Mouse (Mus musculus): ENCODE data around the gene Dtd2.

Dtd2 gene

DNA sequence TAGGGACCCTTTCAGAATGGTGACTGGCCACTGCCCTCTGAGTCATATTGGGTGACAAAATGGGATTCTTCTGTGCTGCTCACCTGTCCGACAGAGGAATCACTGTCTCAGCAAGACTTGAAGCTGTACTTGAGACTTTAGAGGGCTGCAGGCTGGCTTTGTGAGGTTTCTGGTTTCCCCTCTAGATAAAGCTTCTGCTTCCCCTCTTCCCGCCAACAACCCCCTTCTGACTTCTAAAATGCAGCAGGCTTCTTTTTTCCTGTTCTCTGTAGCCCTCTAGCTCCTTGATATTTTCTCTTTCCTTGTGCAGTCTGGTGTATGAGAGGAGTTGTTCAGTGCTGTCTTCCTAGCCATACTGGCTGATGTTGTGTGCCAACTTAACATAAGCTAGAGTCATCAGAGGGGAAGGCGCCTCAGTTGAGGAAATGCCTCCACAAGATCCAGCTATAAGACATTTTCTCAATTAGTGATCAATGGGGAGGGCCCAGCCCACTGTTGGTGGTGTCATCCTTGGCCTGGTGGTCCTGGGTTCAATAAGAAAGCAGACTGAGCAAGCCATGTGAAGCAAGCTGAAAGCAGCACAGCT lies 21.0 kb downstream of the Dtd2 start:
- DNase-seq (ENCODE audit: inconsistent ontology term): no peak

DNA sequence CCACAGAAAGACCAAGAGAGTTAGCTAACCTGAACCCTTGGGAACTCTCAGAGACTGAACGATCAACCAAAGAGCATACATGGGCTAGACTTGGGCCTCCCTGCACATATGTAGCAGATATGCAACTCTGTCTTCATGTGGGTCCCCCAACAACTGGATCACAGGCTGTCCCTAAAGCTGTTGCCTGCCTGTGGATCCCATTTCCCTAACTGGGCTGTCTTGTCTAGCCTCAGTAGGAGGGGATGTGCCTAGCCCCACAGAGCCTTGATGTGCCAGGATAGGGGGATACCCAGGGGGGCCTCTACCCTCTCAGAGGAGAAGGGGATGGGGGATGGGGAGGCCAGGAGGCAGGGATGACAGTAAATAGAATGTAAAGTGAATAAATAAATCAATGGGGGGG lies 22.7 kb downstream of the Dtd2 start:
- no peak for DNase-seq (ENCODE audit: inconsistent ontology term)

DNA sequence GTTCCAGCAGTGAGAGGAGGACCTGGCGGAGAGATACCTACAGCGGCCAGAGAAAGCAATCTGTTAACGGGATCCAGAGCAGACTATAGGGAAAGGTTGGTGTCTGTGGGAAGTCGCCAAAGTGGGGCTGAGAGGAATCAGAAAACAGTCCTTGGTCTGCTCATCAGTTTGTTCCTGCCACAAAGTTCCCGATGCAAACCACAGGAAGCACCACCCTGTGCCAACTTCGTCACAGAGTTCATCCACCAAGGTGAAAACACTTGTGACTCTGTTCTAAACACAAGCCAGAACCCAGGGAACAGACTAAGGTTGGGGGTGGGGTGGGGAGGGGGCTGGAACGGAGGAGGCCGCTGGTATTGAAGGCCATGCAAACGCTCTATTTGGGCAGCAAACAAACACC lies 29.8 kb downstream of the Dtd2 start:
- no peak for DNase-seq (ENCODE audit: inconsistent ontology term)

- no peak for DNase-seq (ENCODE audit: inconsistent ontology term)
Measured at GRCm38 (mm10) chr12:51974381-51974780, 31.9 kb downstream of the Dtd2 start.

- no peak for DNase-seq (ENCODE audit: inconsistent ontology term)
Measured at GRCm38 (mm10) chr12:51972269-51973065, 33.8 kb downstream of the Dtd2 start.

DNA sequence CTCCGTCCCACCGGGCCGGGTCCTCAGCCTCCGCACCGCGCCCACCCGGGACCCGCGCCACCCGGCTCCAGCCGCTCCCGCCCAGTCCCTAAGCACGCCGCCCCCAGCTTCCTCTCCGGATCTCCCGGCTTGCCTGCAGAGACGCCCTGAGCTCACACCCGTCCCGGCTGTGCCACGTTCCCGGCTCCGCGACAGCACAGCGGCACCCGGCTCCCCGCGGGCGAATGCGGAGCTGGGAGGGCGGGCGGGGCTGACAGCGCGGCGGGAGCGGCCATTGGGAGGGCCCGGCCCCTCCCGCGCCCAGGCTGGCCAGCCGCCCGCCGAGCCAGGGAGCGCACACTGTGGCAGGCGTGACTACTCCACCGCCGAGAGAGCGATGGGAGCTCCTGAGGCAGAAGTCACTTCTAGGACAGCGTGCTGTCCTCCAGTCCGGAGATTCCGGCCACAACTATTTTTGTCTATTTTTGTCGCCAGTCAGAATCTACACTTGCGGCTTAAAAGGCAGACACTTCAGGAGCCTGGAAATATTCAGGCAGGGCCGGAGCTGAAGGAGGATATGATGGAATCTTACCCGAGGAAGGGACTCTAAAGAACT lies 35.1 kb downstream of the Dtd2 start, which contains the start of gene Heatr5a:
TSS of gene Heatr5a (minus strand) at position 252 of the 595 bp plus-strand sequence.
- peak; percentile 92 for DNase-seq (ENCODE audit: inconsistent ontology term)

- no peak for DNase-seq (ENCODE audit: inconsistent ontology term)
Measured at GRCm38 (mm10) chr12:51970352-51971069, 35.8 kb downstream of the Dtd2 start.

DNA sequence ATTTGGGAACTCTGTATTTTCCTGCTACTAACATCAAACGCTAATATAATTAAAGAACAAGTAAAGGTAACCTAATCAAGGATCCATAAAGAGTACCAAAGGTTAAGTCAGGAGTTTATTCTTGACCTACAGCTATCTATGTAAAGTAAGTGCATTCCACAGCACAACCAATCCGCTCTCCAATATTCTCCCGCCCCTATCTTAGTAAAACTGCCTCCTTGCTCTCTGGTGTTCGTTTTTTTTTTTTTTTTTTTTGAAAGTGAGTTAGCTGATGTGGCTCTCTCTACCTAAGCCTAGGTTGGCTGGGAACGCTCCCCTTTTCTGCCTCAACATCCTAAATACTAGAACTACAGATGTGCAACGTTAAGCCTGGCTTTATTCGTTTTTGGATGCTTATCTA lies 36.4 kb downstream of the Dtd2 start:
- DNase-seq (ENCODE audit: inconsistent ontology term): no peak

DNA sequence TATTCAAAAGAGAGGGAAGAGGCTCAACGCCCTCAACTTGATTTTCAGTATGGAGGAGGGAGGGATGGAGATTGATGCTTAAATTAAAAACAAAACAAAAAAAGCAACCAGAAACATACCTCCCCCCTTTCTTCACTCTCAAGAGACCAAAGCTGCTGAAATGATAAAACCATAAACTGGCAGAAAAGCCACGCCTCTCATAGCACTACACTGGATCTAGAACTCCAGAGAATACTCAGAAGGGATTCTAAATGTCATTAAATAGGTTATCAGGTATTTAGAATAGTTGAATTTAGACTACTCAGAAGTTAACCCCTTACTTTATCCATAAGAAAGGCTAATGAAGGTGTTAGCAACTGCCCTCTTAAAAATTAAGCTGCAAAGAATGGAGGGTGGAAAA lies 37.2 kb downstream of the Dtd2 start:
- DNase-seq (ENCODE audit: inconsistent ontology term): no peak

GRCm38 (mm10) chr12:51967915-51968595 lies 38.2 kb downstream of the Dtd2 start:
- DNase-seq (ENCODE audit: inconsistent ontology term): no peak

DNA sequence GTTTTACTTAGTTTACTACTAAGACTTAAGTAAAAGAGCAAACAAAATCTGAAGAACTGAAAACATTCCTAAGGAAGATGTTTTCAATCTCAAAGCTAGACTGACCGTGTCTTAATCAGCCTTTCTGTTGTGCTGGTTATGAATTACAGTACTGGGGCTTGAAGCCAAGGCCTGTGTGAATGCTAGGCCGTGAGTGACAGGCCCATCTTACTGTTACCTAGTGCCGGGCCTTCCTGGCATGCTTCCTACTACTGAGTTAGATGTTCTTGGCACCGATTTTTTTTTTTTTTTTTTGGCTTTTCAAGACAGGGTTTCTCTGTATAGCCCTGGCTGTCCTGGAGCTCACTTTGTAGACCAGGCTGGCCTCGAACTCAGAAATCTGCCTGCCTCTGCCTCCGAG lies 48.7 kb downstream of the Dtd2 start:
- DNase-seq (ENCODE audit: inconsistent ontology term): no peak

GRCm38 (mm10) chr12:51952309-51952708 lies 54.0 kb downstream of the Dtd2 start:
- peak; percentile 44 for DNase-seq (ENCODE audit: inconsistent ontology term)

GRCm38 (mm10) chr12:51947498-51947945 lies 58.8 kb downstream of the Dtd2 start:
- DNase-seq (ENCODE audit: inconsistent ontology term): peak; percentile 47

GRCm38 (mm10) chr12:51945331-51945730 lies 61.0 kb downstream of the Dtd2 start:
- DNase-seq (ENCODE audit: inconsistent ontology term): no peak

DNA sequence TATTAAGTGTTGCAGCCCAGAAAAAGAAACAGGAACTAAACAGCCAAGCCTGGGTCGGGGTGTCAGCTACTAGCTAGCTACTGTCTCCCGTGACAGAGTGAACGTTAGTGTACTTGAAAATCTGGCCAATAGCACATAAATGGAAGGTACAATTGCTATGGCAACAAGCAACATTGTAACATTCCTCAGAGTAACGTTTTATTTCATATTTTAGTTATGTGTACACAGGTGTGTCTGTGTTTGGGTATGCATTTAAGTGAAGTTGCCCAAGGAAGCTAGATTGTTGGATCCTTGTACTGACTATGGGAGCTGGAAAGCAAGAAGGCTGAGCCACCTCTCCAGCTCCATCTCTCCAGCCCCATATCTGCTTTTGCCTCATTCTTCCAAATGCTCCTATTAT lies 66.5 kb downstream of the Dtd2 start:
- DNase-seq (ENCODE audit: inconsistent ontology term): no peak

Measured in Muller cell, postnatal 12 days (primary cell).